Mouse (Mus musculus) liver, adult 2 months (tissue): ENCODE data around the gene Hydin.

Source experiments
- CTCF ChIP-seq: fragments of 200-500 bp; IDR thresholded peaks from 2 replicates; pipeline ENCODE4 v1.5.1; 2011; ENCODE audit warnings: low read depth, low read length, control low read depth
- POLR2A ChIP-seq: fragments of 200-500 bp; IDR thresholded peaks from 2 replicates; pipeline ENCODE4 v1.6.1; 2011; ENCODE audit warnings: low read length, control low read depth; ENCODE audit not compliant: insufficient read depth; ENCODE audit errors: extremely low read depth

GRCm38 (mm10) chr8:110478576-110478975 is 211.8 kb downstream of the Hydin start:
- peak; percentile 45 for TF ChIP-seq CTCF
- TF ChIP-seq POLR2A = no peak
